Mouse (Mus musculus) small intestine, adult 2 months (tissue): ENCODE results near the gene Vwa7. TPM values are rescaled to one million over a fixed set of nuclear protein-coding genes. Genes with fewer than 3 reads are reported as not detected.

Source experiments
- H3K27ac ChIP-seq: fragments of 200-500 bp; 2 replicates; pipeline ENCODE4 v1.5.1; 2012; ENCODE audit warnings: low read depth, low read length, control low read depth, inconsistent platforms; ENCODE audit not compliant: insufficient read depth
- H3K27me3 ChIP-seq: fragments of 200-500 bp; 2 replicates; pipeline ENCODE4 v1.6.1; 2012; ENCODE audit warnings: mild to moderate bottlenecking, moderate library complexity, low read length, inconsistent platforms; ENCODE audit not compliant: control insufficient read depth, insufficient read depth
- H3K36me3 ChIP-seq: fragments of 200-500 bp; 2 replicates; pipeline ENCODE4 v1.6.1; 2012; ENCODE audit warnings: mild to moderate bottlenecking, low read length, control low read depth, inconsistent platforms; ENCODE audit not compliant: control insufficient read depth, insufficient read depth
- H3K4me1 ChIP-seq: fragments of 200-500 bp; 2 replicates; pipeline ENCODE4 v1.6.1; 2012; ENCODE audit warnings: low read length, inconsistent platforms, mixed read lengths; ENCODE audit not compliant: control insufficient read depth, insufficient read depth, insufficient read length
- H3K4me3 ChIP-seq: fragments of 200-500 bp; 2 replicates; pipeline ENCODE4 v1.5.1; 2012; ENCODE audit warnings: low read depth, mild to moderate bottlenecking, control low read depth, inconsistent platforms, low read length, moderate library complexity
- CTCF ChIP-seq: fragments of 200-500 bp; IDR thresholded peaks from 2 replicates; pipeline ENCODE4 v1.5.1; 2012; ENCODE audit warnings: low read depth, mild to moderate bottlenecking, control low read depth, inconsistent platforms, low read length, moderate library complexity, mixed read lengths; ENCODE audit not compliant: insufficient replicate concordance, insufficient read length; ENCODE audit errors: extremely low read depth
- POLR2A ChIP-seq: fragments of 200-500 bp; IDR thresholded peaks from 2 replicates; pipeline ENCODE4 v1.6.1; 2012; ENCODE audit warnings: low read depth, mild to moderate bottlenecking, control low read depth, inconsistent platforms, low read length, moderate library complexity
- WGBS: fragments of 180-500 bp; shearing (Covaris S2); methylation state at CpG from one replicate; pipeline ENCODE4 v1.1.7; 2018; 5-methylcytosine and 5-hydroxymethylcytosine counted together
- polyA plus RNA-seq: library from polyadenylated mRNA; depleted of rRNA; stranded (reverse); fragments of >200 nt; gene quantifications from 2 replicates; pipeline ENCODE4 v1.2.3, GENCODE M21; 2012

Gene Vwa7
- polyA plus RNA-seq, 1 experiment, result 0.82 TPM

- WGBS, result 43% methylated on average over 10 of the region's 10 CpGs
- H3K27me3 ChIP-seq, result no peaks in the 10 kb centered on the region; the same call in 1 of the 2 replicates
- H3K27ac ChIP-seq, result peak overlapping the region; percentile 56; the same call in 1 of the 2 replicates
- H3K36me3 ChIP-seq, result no peaks in the 10 kb centered on the region
- peaks cover 30% of the 10 kb centered on the region for H3K4me1 ChIP-seq
- peak overlapping the region; percentile 60 for H3K4me3 ChIP-seq
- no peak for TF ChIP-seq POLR2A
- no peak for TF ChIP-seq CTCF
Measured at GRCm38 (mm10) chr17:35064378-35064877, 48.0 kb downstream of the Vwa7 start.

GRCm38 (mm10) chr17:35064951-35065947 is 48.9 kb downstream of the Vwa7 start, which contains the start of gene Ly6g6c:
TSS of gene Ly6g6c (plus strand) at chr17:35065388.
- H3K4me3 ChIP-seq, result peak within 1 kb of the TSS; percentile 60
- H3K4me1 ChIP-seq, result peaks cover 25% of the 10 kb centered on the region
- no peaks in the 10 kb centered on the region; the same call in 1 of the 2 replicates for H3K27me3 ChIP-seq
- no peaks in the 10 kb centered on the region for H3K36me3 ChIP-seq
- WGBS, result 5% methylated on average over 48 of the region's 48 CpGs
- H3K27ac ChIP-seq, result peak within 1 kb of the TSS; percentile 83
- TF ChIP-seq CTCF, result no peak
- TF ChIP-seq POLR2A, result no peak; the same call in 1 of the 2 replicates

GRCm38 (mm10) chr17:35066084-35066483 is 49.7 kb downstream of the Vwa7 start, which contains the start of gene Mpig6b:
TSS of gene Mpig6b (minus strand) at chr17:35066184.
- H3K4me1 ChIP-seq, result peaks cover 21% of the 10 kb centered on the region

GRCm38 (mm10) chr17:35068213-35068914 is 52.0 kb downstream of the Vwa7 start:
- H3K4me3 ChIP-seq, result no peak overlapping the region
- no peak overlapping the region for H3K27ac ChIP-seq
- peaks cover 15% of the 10 kb centered on the region for H3K4me1 ChIP-seq
- 37% methylated on average over 17 of the region's 17 CpGs for WGBS
- no peaks in the 10 kb centered on the region for H3K36me3 ChIP-seq
- H3K27me3 ChIP-seq, result no peaks in the 10 kb centered on the region; the same call in 1 of the 2 replicates
- no peak for TF ChIP-seq CTCF
- no peak for TF ChIP-seq POLR2A

More at GRCm38 (mm10) chr17:35066084-35066483, 49.7 kb downstream of the Vwa7 start, which contains the start of gene Mpig6b:
- peak within 1 kb of the TSS; percentile 83 for H3K27ac ChIP-seq
- no peaks in the 10 kb centered on the region for H3K36me3 ChIP-seq
- no peaks in the 10 kb centered on the region; the same call in 1 of the 2 replicates for H3K27me3 ChIP-seq
- peak within 1 kb of the TSS; percentile 60 for H3K4me3 ChIP-seq
- TF ChIP-seq CTCF (no peak), POLR2A (no peak)
- 78% methylated on average over 10 of the region's 10 CpGs for WGBS

- no peaks in the 10 kb centered on the region for H3K27me3 ChIP-seq
- WGBS, result 19% methylated on average over 6 of the region's 6 CpGs
- H3K4me1 ChIP-seq, result peaks cover under 1% of the 10 kb centered on the region
- no peak overlapping the region for H3K4me3 ChIP-seq
- no peaks in the 10 kb centered on the region for H3K36me3 ChIP-seq
- no peak for TF ChIP-seq CTCF
- no peak for TF ChIP-seq POLR2A
- no peak overlapping the region for H3K27ac ChIP-seq
Measured at GRCm38 (mm10) chr17:35070556-35071229, 54.3 kb downstream of the Vwa7 start.

- H3K36me3 ChIP-seq, result no peaks in the 10 kb centered on the region
- no peaks in the 10 kb centered on the region for H3K27me3 ChIP-seq
- WGBS, result 87% methylated on average over 9 of the region's 9 CpGs
- no peak overlapping the region for H3K27ac ChIP-seq
- no peaks in the 10 kb centered on the region; the same call in none of the 2 replicates for H3K4me1 ChIP-seq
- no peak overlapping the region for H3K4me3 ChIP-seq
- no peak for TF ChIP-seq POLR2A
- TF ChIP-seq CTCF, result no peak
Measured at GRCm38 (mm10) chr17:35071454-35071853, 55.1 kb downstream of the Vwa7 start.
